Mouse (Mus musculus) gastrocnemius, adult 2 months (tissue): ENCODE measurements around the gene Mapk10. TPM values are rescaled to one million over a fixed set of nuclear protein-coding genes. Genes with fewer than 3 reads are reported as not detected.
A peak's percentile ranks its signal among the peaks of the same experiment; 100 is the strongest.

Source experiments
- DNase-seq: peaks from one replicate; pipeline ENCODE4 v3.0.0; 2022
- H3K27ac ChIP-seq: fragments of 200-600 bp; 2 replicates; pipeline ENCODE4 v1.8.1; 2022; ENCODE audit warnings: mild to moderate bottlenecking
- H3K4me3 ChIP-seq: fragments of 200-600 bp; 2 replicates; pipeline ENCODE4 v1.8.1; 2022; ENCODE audit warnings: mild to moderate bottlenecking, moderate library complexity
- CTCF ChIP-seq: fragments of 200-600 bp; IDR thresholded peaks from 2 replicates; pipeline ENCODE4 v1.8.1; 2022; ENCODE audit warnings: antibody characterized with exemption, mild to moderate bottlenecking, moderate library complexity
- intact Hi-C: fragments of 180-260 bp; cut with DNase I; formaldehyde crosslinking; loops from one replicate; pipeline ENCODE4 v1.15.1; 2025
- total RNA-seq, 2 experiments: library from RNA; stranded (reverse); gene quantifications; 2 replicates each; pipeline ENCODE4 v1.2.3; 2021

Gene Mapk10
- total RNA-seq, 2 experiments from 2014 or later, result 1.1 to 1.2 TPM

DNA sequence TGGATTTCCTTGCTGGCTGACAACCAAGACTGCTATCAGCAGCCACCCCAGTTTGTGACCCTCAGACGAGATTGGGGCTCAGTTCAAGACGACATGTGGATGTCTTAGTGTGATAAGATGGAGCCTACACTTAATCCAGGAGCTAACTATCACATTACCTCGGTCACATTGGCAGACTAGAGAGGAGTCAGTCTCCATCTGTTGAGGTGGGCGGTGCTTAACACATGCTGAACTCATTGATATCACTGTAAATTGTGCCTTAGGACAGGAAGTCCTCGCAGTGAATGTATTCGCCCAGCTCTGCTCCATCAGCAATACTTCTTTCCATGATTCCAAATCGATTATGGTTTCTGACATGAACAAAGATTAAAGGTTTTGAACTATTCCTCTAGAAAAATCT, 193.5 kb downstream of the Mapk10 start:
- Histone ChIP-seq H3K27ac (no peak overlapping the region), H3K4me3 (no peak overlapping the region)
- no peak for DNase-seq
- TF ChIP-seq CTCF, result no peak
- intact Hi-C loops, result no loop called here

DNA sequence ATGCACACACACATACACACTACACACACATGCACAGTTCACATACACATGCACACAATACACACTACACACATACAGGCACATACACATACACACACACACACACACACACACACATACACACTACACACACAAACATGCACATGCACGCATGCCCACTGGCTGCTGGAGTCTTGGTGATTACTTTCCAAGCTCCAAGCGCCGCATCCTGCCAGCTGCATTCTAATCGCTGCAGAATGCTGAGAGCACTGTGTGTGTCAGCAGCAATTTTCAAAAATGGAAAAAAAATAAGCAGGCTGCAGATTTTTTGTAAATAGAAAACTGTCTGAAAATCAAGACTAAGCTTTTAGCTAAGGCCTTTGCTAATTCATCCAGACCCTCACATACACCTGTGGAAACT, 196.8 kb downstream of the Mapk10 start:
- DNase-seq, result no peak
- H3K27ac ChIP-seq, result no peak overlapping the region
- no peak overlapping the region for H3K4me3 ChIP-seq
- intact Hi-C loops, result no loop called here
- TF ChIP-seq CTCF, result no peak

DNA sequence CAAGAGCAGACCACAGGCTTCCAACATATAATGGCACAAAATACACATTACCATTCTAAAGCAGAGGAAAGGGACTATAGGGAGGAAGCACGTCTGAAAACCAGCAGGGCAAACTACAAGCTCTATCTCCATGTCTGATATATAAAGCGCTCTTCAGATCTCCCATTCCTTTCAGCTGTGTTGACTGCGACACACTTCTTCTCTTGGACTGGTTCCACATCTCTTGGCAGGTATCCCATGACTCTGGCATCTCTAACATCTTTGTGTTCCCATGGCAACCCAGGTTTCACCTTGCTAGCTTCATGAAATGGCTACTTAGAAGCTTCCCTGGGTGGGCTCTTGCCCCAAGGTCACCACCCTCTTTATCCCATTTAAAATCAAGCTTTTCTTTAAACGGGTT, 202.2 kb downstream of the Mapk10 start:
- intact Hi-C loops, result no loop called here
- Histone ChIP-seq H3K4me3 (no peak overlapping the region), H3K27ac (no peak overlapping the region)
- no peak for DNase-seq
- no peak for TF ChIP-seq CTCF

DNA sequence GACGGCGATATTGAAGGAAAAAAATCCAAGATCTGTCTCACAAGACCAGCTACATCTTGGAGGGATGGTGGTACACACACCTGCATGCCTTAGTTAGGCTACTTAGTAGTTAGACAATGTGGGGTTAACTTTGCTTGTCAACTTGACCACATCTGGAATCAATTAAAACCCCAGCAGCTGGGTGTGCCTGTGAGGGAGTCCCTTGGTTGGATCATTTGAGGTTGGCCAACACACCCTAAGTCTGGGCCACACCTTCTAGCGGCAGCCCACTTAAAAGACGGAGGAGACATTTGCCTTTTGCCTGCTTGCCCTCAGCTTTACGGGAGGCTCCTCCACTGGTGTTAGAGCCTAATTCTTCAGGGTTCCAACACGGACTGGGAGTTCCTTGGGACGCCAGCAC, 209.0 kb downstream of the Mapk10 start:
- no peak overlapping the region for H3K4me3 ChIP-seq
- no peak for TF ChIP-seq CTCF
- peak; percentile 26 for DNase-seq
- no peak overlapping the region for H3K27ac ChIP-seq
- intact Hi-C loops, result no loop called here

DNA sequence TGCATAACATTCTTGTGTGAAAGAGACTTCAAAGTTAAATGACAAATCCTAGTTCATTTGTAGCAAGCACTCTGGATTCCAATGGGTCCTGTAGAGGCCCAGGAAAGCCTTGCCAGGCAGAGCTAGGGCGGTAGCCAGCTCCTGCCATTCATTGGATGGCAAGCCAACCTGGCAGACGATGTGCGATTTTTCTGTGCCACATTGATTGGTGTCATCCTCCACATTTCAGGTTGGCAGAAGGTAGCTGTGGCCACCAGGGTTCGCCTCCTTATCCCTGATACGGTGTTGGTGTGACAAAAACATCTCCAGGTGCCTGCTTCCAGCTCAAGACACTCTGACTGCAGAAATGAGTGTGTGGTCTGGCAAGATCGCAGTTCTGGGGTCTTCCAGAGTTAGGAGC, 210.6 kb downstream of the Mapk10 start:
- no peak for TF ChIP-seq CTCF
- Histone ChIP-seq H3K4me3 (no peak overlapping the region), H3K27ac (no peak overlapping the region)
- no peak for DNase-seq
- intact Hi-C loops, result no loop called here

DNA sequence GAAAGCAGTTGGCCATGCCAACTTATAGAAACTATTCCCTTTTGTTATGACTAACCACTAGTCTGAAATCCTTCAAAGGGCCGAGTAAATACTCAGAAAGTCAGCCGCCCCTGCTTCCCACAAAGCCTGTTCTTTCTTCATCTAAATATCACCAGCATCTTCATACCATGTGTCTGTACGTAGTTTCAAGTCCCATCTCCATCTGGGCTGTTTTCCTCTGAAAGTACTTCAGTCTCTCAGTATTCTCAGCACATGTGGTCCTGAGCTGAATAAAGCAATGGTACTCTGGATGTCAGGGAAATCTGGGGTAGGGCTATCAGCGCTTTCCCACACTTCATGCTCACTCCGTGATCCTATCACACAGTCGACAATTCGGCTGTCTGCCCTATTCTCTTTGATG, 212.6 kb downstream of the Mapk10 start:
- Histone ChIP-seq H3K27ac (no peak overlapping the region), H3K4me3 (no peak overlapping the region)
- intact Hi-C loops, result no loop called here
- TF ChIP-seq CTCF, result no peak
- DNase-seq, result no peak

DNA sequence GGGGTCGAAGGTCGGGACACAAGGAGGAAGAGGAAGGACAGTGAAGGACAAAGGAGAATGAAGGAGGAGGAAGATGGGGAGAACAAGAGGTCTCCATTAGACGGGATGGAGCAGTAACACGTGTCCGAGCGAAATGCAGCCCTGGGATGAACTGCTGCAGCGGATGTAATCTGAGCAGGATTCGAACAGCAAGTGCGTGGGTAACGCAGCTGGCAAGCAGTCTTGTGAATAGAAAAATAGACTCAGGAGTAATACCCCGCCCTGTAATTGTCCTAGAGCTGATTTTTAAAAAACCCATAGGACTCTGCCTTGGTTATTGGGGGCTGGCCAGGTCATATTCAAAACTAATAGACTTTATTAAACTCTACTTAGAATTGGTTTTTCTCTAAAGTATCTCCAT, 213.2 kb downstream of the Mapk10 start:
- H3K4me3 ChIP-seq, result no peak overlapping the region
- no peak for TF ChIP-seq CTCF
- intact Hi-C loops, result no loop called here
- no peak overlapping the region for H3K27ac ChIP-seq
- DNase-seq, result no peak

DNA sequence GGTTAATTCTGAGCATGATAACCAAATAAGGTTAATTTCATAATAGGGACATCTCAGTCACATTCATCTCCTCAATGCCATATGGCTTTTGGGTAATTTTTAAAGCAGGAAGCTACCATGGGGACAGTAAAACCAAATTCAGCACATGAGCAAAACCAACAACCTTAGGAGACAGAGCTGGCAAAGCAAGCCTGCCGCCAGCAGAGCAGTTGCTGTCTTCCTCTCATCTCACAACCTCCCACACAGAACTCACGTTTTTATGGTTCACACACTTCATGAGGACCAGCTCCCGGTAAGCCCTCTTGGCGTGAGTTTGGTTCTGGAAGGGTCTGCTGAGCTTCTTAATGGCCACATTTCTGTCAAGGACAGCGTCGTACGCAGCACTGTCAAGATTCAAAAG, 214.8 kb downstream of the Mapk10 start:
- intact Hi-C loops, result no loop called here
- no peak for DNase-seq
- H3K4me3 ChIP-seq, result no peak overlapping the region
- H3K27ac ChIP-seq, result no peak overlapping the region
- no peak for TF ChIP-seq CTCF

DNA sequence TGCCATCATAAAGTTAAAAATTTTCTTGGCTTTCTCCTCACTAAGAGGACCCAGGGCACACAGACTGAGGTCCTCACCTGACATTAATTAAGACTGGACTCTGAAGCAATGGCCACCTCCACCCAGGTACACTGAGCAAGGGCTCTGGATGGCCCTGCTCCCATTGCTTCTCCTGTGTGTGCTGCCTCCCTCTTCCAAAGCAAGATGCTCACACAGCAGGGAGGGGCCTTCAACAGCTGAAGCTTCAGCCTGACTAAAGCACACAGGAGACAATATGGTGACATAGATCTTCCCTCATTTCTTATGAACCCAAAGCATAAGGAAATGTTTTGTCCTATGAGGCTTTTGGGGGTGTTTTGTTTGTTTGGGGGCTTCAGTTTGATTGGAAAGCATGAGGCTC, 215.2 kb downstream of the Mapk10 start:
- DNase-seq, result no peak
- no peak overlapping the region for H3K4me3 ChIP-seq
- H3K27ac ChIP-seq, result no peak overlapping the region
- TF ChIP-seq CTCF, result no peak
- intact Hi-C loops, result no loop called here

DNA sequence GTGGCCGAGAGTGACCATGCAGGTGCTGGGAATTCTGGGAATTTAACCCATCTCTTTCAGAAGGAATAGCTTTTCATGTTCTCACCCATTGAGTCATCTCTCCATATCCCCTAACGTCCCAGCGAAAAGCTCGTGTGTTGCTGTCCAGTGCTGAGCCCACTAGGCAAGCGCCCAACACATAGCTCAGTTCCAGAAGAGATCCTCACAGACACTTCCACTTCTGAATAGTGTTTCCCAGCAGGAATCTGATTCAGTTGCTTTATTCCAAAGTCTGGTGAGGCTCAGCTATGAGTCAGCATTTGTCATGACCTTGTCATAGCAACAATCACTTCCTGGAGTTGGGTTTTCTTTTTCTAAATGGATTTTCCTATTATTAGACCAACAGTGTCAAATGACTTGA, 217.2 kb downstream of the Mapk10 start:
- Histone ChIP-seq H3K27ac (no peak overlapping the region), H3K4me3 (no peak overlapping the region)
- intact Hi-C loops, result no loop called here
- peak; percentile 40 for DNase-seq
- no peak for TF ChIP-seq CTCF

DNA sequence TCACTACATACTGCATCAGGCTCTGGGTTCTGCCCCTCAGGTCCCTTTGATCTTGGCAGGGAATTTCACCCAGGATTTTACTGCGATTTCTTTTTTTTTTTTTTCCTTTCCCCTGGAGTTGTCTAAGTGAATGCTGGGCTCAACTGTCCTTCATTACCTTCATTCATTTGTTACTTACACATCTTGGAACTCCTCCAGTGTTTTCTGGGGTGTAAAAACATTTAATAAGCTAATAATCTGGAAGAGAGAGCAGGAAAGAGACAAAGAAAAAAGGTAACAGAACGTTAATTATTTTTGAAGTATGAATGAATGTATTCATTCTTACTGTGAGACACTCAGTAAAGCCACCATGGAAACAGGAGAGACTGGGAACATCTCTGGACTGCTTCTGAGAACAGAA, 219.4 kb downstream of the Mapk10 start:
- no peak for TF ChIP-seq CTCF
- no peak overlapping the region for H3K4me3 ChIP-seq
- H3K27ac ChIP-seq, result no peak overlapping the region
- intact Hi-C loops, result no loop called here
- DNase-seq, result no peak

DNA sequence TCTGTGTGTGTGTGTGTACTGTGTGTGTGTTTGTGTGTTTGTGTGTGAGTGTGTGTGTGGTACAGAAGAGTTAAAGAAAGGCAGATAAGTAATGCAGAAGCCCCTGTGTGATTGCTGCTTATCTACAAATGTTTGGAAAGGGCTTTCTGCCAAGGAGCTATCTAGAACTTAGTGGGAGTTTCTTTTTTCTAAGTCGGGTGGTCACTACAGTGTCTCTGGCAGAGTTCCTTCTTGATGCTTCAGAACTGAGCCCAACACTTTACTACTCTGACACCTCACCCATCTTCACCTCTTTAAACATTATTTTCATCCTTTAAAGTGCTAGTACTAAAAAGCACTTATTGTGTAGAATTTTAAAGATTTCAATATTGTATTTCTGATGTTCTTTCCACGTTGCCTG, 232.8 kb downstream of the Mapk10 start:
- DNase-seq, result no peak
- Histone ChIP-seq H3K27ac (no peak overlapping the region), H3K4me3 (no peak overlapping the region)
- TF ChIP-seq CTCF, result no peak
- intact Hi-C loops, result no loop called here

DNA sequence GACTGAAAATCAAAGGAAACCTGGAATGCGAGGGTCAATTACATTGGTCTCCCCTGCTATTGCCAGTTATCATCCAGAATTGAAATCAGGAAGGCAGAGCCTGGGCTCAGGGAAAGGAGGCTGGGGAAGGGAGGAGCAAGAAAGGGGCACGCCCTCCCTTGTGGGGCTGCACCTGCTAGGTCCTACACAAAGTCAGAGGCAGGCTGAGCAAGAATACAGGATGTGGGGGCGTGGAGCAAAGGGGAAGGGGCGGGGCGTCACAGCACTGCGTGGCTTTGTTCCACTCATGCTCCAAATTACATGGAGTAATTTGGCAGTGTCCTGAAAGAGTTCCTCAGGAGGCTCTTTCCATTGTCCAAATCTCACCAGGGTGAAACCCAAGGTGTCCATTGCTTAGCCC, 234.0 kb downstream of the Mapk10 start:
- intact Hi-C loops, result no loop called here
- Histone ChIP-seq H3K4me3 (no peak overlapping the region), H3K27ac (no peak overlapping the region)
- no peak for DNase-seq
- TF ChIP-seq CTCF, result no peak

DNA sequence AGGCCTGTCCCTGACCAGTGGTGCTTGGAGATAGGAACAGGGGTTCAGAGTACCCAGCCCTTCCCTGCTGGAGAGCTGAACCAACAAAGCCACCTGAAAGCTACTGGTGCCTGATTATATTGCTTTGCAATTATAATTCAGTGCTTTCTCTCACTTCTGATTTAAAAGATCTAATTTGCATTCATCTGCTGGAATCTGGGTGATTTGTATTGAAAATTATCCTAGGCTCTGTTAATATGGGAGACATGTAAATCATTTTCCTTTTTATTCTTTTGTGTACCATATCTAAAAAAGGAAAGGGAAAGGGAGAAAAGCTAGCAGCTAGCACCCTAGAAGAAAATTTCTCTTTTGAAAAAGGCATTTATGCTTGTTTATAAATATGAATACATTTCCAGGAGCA, 234.6 kb downstream of the Mapk10 start:
- no peak overlapping the region for H3K4me3 ChIP-seq
- intact Hi-C loops, result no loop called here
- TF ChIP-seq CTCF, result no peak

DNA sequence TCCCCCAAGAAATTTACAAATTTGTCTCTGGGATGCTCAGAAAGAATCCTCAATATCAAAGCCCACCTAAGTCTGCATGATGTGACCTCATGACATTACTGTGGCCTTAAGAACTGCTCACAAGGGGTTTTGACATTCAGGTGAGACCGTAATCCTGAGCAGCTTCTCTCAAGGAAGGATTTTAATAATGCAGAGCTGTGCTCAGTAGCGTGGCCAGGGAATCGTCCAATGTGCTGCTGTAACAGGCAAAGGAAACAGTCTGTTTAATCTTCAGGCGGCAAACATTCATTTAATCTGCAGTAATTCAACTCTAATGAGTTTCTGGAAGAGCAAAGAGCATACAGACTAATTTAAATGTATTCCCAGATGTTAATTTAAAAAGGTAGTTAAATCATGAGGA, 236.7 kb downstream of the Mapk10 start:
- TF ChIP-seq CTCF, result no peak
- intact Hi-C loops, result no loop called here
- no peak for DNase-seq
- no peak overlapping the region for H3K27ac ChIP-seq
- no peak overlapping the region for H3K4me3 ChIP-seq

More for the DNA sequence above, 234.6 kb downstream of the Mapk10 start:
- no peak for DNase-seq
- no peak overlapping the region for H3K27ac ChIP-seq
